Mouse (Mus musculus): Measurements from ENCODE around the gene Mtch2.

GRCm38 (mm10) chr2:90877584-90878259 is 30.8 kb downstream of the Mtch2 start:
- TF ChIP-seq CTCF (IDR thresholded peaks at IDR 0.05; ENCODE audit: insufficient read depth, low read length) (no peak), POLR2A (IDR thresholded peaks at IDR 0.05; ENCODE audit: borderline replicate concordance, extremely low read depth, low read depth, low read length) (no peak)
